Mouse (Mus musculus) kidney, embryonic 14.5 days (tissue): ENCODE measurements around the gene Nob1. TPM values are rescaled to one million over a fixed set of nuclear protein-coding genes. Genes with fewer than 3 reads are reported as not detected.

Experiments used
- ATAC-seq: fragments of 200-750 bp; cut with Nextera tagmentation; 2 replicates; pipeline ENCODE4 v1.8.0; 2017; ENCODE audit warnings: moderate number of reproducible peaks, mild to moderate bottlenecking, moderate TSS enrichment, moderate library complexity; ENCODE audit not compliant: low FRiP score, low TSS enrichment
- H3K27ac ChIP-seq: fragments of 300-500 bp; sonication (generic); 2 replicates; pipeline ENCODE4 v1.5.1; 2014; ENCODE audit warnings: low read depth, mild to moderate bottlenecking, low read length, moderate library complexity, mixed read lengths
- H3K27me3 ChIP-seq: fragments of 300-500 bp; sonication (generic); 2 replicates; pipeline ENCODE4 v1.6.1; 2014; ENCODE audit warnings: mild to moderate bottlenecking, low read length; ENCODE audit not compliant: control insufficient read depth, insufficient read depth
- H3K36me3 ChIP-seq: fragments of 300-500 bp; sonication (generic); 2 replicates; pipeline ENCODE4 v1.6.1; 2014; ENCODE audit warnings: low read length, mixed read lengths; ENCODE audit not compliant: control insufficient read depth, insufficient read depth
- H3K4me1 ChIP-seq: fragments of 300-500 bp; sonication (generic); 2 replicates; pipeline ENCODE4 v1.6.1; 2014; ENCODE audit warnings: low read length, mixed read lengths; ENCODE audit not compliant: control insufficient read depth, insufficient read depth
- H3K4me2 ChIP-seq: fragments of 300-500 bp; sonication (generic); replicated peaks from 2 replicates; pipeline ENCODE4 v1.6.1; 2014; ENCODE audit warnings: low read depth, mild to moderate bottlenecking, low read length
- H3K4me3 ChIP-seq: fragments of 300-500 bp; sonication (generic); 2 replicates; pipeline ENCODE4 v1.5.1; 2014; ENCODE audit warnings: mild to moderate bottlenecking, low read length
- H3K9ac ChIP-seq: fragments of 300-500 bp; sonication (generic); 2 replicates; pipeline ENCODE4 v1.6.1; 2014; ENCODE audit warnings: low read depth, mild to moderate bottlenecking, low read length, moderate library complexity
- H3K9me3 ChIP-seq: fragments of 300-500 bp; sonication (generic); 2 replicates; pipeline ENCODE4 v1.6.1; 2016; ENCODE audit warnings: low read length; ENCODE audit not compliant: control insufficient read depth
- WGBS: fragments of 180-500 bp; shearing (Covaris S2); extraction: QIAGEN DNeasy Blood & Tissue Kit; methylation state at CpG from one replicate; pipeline ENCODE4 v1.1.7; 2014; 5-methylcytosine and 5-hydroxymethylcytosine counted together
- polyA plus RNA-seq: library from polyadenylated mRNA; unstranded; fragments of >200 nt; fragmentation: Nextera tagmentation; extraction: Ambion mirVana; gene quantifications from 2 replicates; pipeline ENCODE4 v1.2.1, GENCODE M21; 2014

Nob1 gene
- polyA plus RNA-seq, 1 experiment from 2014 or later, result 84.5 TPM

DNA sequence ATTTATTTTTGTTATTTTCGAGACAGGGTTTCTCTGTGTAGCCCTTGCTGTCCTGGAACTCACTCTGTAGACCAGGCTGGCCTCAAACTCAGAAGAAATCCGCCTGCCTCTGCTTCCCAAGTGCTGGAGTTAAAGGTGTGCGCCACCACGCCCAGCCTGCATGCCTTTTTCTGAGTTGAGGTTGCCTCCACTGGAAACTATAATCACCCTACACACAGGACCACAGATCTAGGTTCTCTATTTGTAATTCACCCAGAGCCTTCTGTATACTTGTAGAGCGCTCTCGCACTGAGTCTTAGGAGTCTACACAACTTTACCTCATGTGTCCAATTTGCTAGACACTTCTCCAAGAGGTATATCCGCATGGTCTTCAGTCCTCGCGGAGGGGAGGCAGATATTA lies 675 bp downstream of the Nob1 start:
- H3K9ac ChIP-seq, result peak overlapping the region; percentile 85
- peaks cover 32% of the 10 kb centered on the region for H3K36me3 ChIP-seq
- peaks cover 4% of the 10 kb centered on the region for H3K4me1 ChIP-seq
- no peaks in the 10 kb centered on the region for H3K9me3 ChIP-seq
- 29% methylated on average over 9 of the region's 9 CpGs for WGBS
- H3K27ac ChIP-seq, result peak overlapping the region; percentile 25; the same call in 1 of the 2 replicates
- H3K4me2 ChIP-seq, result peak overlapping the region; percentile 79
- ATAC-seq, result no peak; the same call in 1 of the 2 replicates
- H3K27me3 ChIP-seq, result no peaks in the 10 kb centered on the region
- peak overlapping the region; percentile 89 for H3K4me3 ChIP-seq

DNA sequence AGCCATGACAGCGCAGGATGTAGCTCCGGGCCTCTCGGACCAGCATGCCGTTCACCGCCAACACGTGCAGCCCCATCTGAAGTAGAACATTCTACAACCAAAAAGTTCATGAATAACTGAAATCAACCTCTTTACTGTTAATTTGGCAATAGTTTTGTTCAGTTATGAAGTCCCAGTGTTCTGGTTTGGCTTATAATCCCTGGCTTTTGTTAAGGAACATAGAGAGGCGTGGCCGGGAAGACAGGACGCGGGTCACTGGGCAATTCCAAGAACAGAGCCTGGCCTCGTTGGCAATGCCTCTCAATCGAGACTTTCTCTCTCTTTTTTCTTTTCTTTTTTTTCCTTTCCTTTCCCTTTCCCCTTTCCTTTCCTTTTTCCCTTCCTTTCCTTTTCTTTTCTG lies 7.8 kb downstream of the Nob1 start:
- Histone ChIP-seq H3K4me1 (no peaks in the 10 kb centered on the region), H3K27me3 (no peaks in the 10 kb centered on the region), H3K4me2 (no peak overlapping the region), H3K9me3 (no peaks in the 10 kb centered on the region), H3K9ac (no peak overlapping the region), H3K4me3 (no peak overlapping the region), H3K36me3 (peaks cover 98% of the 10 kb centered on the region), H3K27ac (no peak overlapping the region)
- no peak for ATAC-seq
- WGBS, result 92% methylated on average over 12 of the region's 12 CpGs

DNA sequence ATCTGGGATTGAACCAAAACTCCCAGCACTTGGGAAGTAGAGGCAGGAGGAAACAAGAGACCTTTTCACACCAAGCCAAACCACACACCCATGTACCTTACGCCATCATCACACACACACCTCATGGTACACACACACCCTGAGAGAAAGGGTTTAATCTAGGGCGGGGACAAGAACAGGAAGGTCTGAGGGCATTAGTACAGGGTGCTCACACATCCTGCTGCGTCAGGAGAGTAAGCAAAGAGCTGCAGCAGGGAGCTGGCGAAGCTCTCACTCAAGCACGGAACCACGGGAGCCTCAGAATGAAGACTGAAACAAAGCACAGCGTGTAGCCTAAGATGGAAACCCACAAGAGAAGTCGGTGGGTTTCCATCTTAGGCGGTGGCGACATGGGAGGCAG lies 11.0 kb downstream of the Nob1 start:
- no peaks in the 10 kb centered on the region for H3K9me3 ChIP-seq
- H3K27me3 ChIP-seq, result no peaks in the 10 kb centered on the region
- H3K4me1 ChIP-seq, result no peaks in the 10 kb centered on the region
- no peak overlapping the region for H3K4me3 ChIP-seq
- 94% methylated on average over 10 of the region's 10 CpGs for WGBS
- H3K4me2 ChIP-seq, result no peak overlapping the region
- peaks cover 93% of the 10 kb centered on the region for H3K36me3 ChIP-seq
- no peak for ATAC-seq
- no peak overlapping the region for H3K9ac ChIP-seq
- H3K27ac ChIP-seq, result no peak overlapping the region

DNA sequence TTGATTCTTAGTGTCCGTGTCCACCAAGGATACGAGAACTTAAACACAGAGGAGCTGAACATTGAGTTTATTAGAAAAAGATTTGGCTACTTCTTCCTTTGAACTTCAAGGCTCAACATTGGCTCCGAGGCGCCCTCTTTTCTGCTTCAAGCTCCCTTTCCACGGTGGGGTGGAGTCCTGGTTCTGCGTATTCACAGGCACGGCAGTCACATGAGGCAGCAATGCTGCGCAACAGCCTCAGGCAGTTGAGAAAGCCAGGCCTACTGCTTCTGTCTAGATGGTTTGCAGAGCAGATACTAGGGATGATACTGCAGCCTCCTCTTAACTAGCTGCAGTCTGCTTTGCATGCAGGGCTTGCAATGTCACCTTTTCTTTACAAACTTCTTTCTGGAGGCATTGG lies 12.3 kb downstream of the Nob1 start:
- H3K9ac ChIP-seq, result no peak overlapping the region
- no peaks in the 10 kb centered on the region for H3K9me3 ChIP-seq
- H3K4me3 ChIP-seq, result no peak overlapping the region
- no peak overlapping the region for H3K4me2 ChIP-seq
- no peak for ATAC-seq
- H3K4me1 ChIP-seq, result no peaks in the 10 kb centered on the region
- no peaks in the 10 kb centered on the region for H3K27me3 ChIP-seq
- peaks cover 80% of the 10 kb centered on the region for H3K36me3 ChIP-seq
- no peak overlapping the region for H3K27ac ChIP-seq
- 91% methylated on average over 8 of the region's 8 CpGs for WGBS

DNA sequence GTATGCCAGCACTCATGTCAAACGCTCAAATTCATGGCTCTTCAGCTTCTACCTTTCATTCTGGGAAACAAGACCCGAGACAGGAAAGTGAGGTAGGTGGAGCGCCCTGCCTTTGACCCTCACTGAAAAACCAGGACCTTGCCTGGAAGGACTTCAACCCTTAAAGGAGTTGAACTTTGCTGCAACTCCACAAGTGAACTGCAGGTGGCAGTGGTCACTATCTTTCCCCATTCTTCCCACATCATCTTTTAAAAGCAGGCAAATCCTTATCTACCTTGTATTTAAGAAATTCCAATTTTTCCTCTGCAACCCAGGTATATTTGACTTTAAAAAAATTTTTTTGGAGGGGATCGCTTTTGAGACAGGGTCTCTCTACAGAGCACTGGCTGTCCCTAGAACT lies 13.5 kb downstream of the Nob1 start:
- H3K9ac ChIP-seq, result no peak overlapping the region
- peaks cover 68% of the 10 kb centered on the region for H3K36me3 ChIP-seq
- no peaks in the 10 kb centered on the region for H3K9me3 ChIP-seq
- H3K27ac ChIP-seq, result no peak overlapping the region
- WGBS, result 75% methylated on average over 4 of the region's 4 CpGs
- no peak for ATAC-seq
- H3K27me3 ChIP-seq, result no peaks in the 10 kb centered on the region
- H3K4me1 ChIP-seq, result no peaks in the 10 kb centered on the region
- no peak overlapping the region for H3K4me3 ChIP-seq
- H3K4me2 ChIP-seq, result no peak overlapping the region

DNA sequence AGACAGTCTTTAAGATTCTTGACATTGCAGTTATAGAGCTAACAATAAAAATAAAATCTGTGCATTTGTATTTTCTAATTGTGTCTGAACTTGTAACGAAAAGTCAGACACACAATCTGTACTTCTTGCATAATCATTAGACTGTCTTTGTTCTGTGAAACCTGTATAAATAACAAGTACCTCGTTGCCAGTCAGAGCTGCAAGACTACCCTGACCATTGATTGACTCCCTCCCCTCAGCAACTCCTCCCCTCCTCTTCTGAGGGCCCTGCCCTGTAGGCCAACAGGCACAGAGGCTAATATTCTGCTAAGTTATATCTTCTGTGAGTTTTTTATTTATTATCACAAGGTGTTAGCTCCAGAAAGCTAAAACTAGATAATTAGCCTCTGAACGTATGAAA lies 18.9 kb downstream of the Nob1 start:
- ATAC-seq, result no peak

DNA sequence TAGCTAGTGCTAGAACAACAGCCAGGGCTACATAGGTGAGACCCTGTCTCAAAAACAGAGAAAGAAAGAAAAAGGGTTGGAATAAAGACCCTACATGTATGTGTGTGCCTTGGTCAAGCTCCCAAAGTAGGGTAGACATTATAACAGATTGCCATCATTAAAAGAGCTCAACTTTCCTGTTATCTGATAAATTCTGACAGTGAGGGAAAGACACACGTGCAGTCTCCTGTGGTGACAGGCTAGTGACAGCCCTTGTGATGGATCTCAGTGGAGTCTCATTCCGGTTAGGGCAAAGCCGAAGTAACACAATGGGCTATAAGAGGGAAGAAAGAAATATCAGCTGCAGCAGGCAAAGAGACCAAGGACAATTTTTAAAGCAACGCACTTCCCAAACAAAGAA lies 20.8 kb downstream of the Nob1 start:
- Histone ChIP-seq H3K4me3 (no peak overlapping the region), H3K4me2 (no peak overlapping the region), H3K27me3 (no peaks in the 10 kb centered on the region), H3K27ac (no peak overlapping the region), H3K9ac (no peak overlapping the region), H3K9me3 (no peaks in the 10 kb centered on the region), H3K36me3 (no peaks in the 10 kb centered on the region; the same call in 1 of the 2 replicates), H3K4me1 (0 out of 2 replicates have a peak, but pooled peaks cover 6% of the 10 kb centered on the region)
- ATAC-seq, result no peak
- WGBS, result 75% methylated on average over 4 of the region's 4 CpGs

More for the DNA sequence above, 18.9 kb downstream of the Nob1 start:
- Histone ChIP-seq H3K4me1 (0 out of 2 replicates have a peak, but pooled peaks cover 6% of the 10 kb centered on the region), H3K9ac (no peak overlapping the region), H3K27me3 (no peaks in the 10 kb centered on the region), H3K4me3 (no peak overlapping the region), H3K36me3 (peaks cover 15% of the 10 kb centered on the region), H3K9me3 (no peaks in the 10 kb centered on the region), H3K27ac (no peak overlapping the region), H3K4me2 (no peak overlapping the region)
- 59% methylated on average over 3 of the region's 3 CpGs for WGBS

DNA sequence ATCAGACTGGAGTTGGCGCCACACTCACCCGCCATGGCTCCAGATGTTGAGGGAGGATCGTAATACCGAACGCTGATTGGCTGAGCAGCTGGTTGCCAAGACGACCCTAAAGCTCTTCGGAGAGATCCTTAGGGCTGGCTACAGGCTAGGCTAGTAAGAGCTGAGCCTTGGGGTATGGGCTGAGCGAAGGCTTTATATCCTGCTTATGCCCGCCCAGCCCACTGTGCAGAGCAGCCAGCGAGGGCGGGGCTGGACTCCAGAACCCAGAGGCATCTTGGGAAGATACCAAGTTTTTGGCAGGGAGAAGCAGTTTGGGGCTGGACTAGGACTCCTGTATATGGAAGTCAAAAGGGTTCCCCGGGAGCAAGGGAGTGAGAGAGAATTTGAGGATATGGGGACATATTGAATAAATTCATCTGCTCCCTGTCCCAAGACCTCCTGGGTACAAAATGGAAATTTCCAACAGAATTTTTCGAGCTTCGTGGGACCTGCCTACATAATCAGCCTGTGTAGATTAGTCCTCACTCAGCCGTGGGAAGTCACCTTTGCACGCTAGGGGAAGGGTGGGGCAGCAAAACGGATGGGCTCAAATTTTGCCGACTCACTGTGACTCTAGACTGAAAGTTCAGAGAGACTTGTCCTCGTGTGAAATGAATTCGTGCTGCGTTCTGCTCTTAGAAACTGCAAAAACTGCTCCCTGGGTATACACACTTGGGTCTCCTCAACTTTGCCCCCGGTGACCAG lies 21.6 kb downstream of the Nob1 start, which contains the start of gene Nqo1:
TSS of gene Nqo1 (minus strand) at position 169 of the 744 bp plus-strand sequence.
- 9% methylated on average over 22 of the region's 22 CpGs for WGBS
- 0 out of 2 replicates have a peak, but pooled peaks cover 6% of the 10 kb centered on the region for H3K4me1 ChIP-seq
- no peak within 1 kb of the TSS for H3K9ac ChIP-seq
- H3K4me2 ChIP-seq, result peak within 1 kb of the TSS; percentile 36
- H3K9me3 ChIP-seq, result no peaks in the 10 kb centered on the region
- peak within 1 kb of the TSS; percentile 22 for H3K4me3 ChIP-seq
- peak; percentile 98 for ATAC-seq
- no peaks in the 10 kb centered on the region; the same call in 1 of the 2 replicates for H3K36me3 ChIP-seq
- H3K27me3 ChIP-seq, result no peaks in the 10 kb centered on the region
- H3K27ac ChIP-seq, result no peak within 1 kb of the TSS; the same call in 1 of the 2 replicates

DNA sequence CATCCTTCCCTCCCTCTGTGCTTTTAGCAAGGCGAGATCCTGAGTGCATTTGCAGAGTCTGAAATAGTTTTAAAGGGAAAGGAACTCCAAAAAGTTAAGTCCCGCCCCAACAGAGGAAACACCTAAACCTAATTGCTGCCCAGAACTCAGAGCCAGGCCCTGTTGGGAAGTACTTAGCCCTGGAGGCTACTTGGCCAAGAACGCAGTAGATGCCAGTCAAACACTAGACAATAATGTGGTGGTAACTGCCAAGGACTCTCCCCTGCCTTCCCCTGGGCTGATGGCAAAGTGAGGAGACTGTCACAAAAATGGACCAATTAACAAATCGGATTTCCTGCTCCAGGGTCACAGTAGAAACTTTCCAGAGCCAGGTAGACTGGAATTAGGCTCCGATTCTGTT lies 23.0 kb downstream of the Nob1 start:
- Histone ChIP-seq H3K27ac (no peak overlapping the region; the same call in 1 of the 2 replicates), H3K4me3 (no peak overlapping the region)

More for the DNA sequence above, 23.0 kb downstream of the Nob1 start:
- WGBS, result 78% methylated on average over 5 of the region's 5 CpGs
- Histone ChIP-seq H3K4me2 (no peak overlapping the region; the same call in 1 of the 2 replicates), H3K9ac (no peak overlapping the region), H3K27me3 (no peaks in the 10 kb centered on the region), H3K9me3 (no peaks in the 10 kb centered on the region), H3K36me3 (no peaks in the 10 kb centered on the region), H3K4me1 (peaks cover 10% of the 10 kb centered on the region; the same call in 1 of the 2 replicates)
- no peak for ATAC-seq
